Mouse (Mus musculus) lung, adult 18-20 months (tissue): ENCODE data around the gene Gm853.
"Not testable (repeated sequence)": the region's sequence is repeated elsewhere in the genome, so short reads cannot be mapped to it uniquely, and the experiment has no call there.

Experiments
- DNase-seq, 2 experiments: peaks; one replicate each; pipeline ENCODE4 v3.0.0; 2022; ENCODE audit warnings: mixed read lengths in 2 of 2

The Gm853 gene

GRCm38 (mm10) chr4:130222179-130222578 is at the start of gene Gm853:
Gm853 (minus strand) TSS chr4:130222401.
- DNase-seq, result no peak

GRCm38 (mm10) chr4:130270611-130271347 is 48.6 kb upstream of the Gm853 start:
- no peak for DNase-seq

- DNase-seq, result no peak
Observed at GRCm38 (mm10) chr4:130270089-130270488, 47.9 kb upstream of the Gm853 start.

- no peak for DNase-seq
Observed at GRCm38 (mm10) chr4:130268736-130269135, 46.5 kb upstream of the Gm853 start.

- DNase-seq, result peak; percentile 21 to 62
Observed at GRCm38 (mm10) chr4:130267069-130267468, 44.9 kb upstream of the Gm853 start.

DNA sequence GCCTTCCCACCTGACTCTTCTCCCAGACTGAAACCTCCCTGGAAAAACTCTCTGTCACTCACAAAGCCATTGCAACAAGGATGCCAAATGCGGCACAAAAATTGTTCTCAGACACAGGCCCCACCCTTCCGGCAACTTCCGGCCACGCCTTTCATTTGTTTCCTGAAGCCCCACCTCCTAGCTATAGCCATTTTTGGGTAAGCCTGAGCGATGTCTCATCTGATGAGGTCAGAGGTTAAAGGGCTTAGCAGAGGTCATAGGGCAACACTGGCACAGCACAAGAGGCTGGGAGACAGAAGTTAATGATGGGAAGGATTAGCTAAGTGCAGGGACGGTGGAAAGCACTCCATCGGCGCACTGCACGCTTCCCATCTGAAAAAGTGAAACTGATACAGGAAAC is 44.4 kb upstream of the Gm853 start:
- DNase-seq, result peak; percentile 11 to 29

- peak; percentile 49 to 51 for DNase-seq
Observed at GRCm38 (mm10) chr4:130264698-130265349, 42.6 kb upstream of the Gm853 start.

DNA sequence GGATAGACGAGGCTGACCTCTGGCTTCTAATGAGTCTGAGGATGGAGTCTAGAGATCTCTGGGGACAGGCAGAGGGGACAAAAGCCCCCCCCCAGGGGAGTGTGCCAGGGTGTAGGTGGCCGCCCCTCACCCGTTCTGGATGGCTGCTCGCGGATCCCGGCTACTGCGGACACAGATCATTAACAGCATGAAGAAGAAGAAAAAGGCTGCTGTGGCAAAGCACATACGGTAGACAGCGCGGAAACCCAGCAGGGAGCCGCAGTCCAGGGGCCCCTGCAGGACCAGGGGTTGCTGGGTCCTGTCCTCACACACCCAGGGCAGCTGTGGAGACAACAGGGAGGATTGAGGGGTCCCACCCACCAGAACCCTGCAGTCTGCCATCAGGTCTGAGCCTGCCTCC is 41.9 kb upstream of the Gm853 start:
- no peak for DNase-seq

DNA sequence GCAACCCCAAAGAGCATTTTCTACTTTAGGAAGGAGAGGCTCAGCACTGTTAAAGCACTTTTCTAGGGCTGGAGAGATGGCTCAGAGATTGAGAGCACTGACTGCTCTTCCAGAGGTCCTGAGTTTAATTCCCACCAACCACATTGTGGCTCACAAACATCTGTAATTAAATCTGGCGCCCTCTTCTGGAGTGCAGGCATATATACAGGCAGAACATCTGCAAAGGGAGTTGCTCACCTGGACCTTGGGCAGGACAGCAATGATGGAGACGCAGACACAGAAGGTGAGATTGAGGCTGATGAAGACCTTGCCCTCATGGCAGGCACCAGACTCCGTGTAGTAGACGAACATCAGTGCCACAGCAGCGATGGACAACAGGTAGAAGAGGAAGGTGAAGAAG is 38.2 kb upstream of the Gm853 start:
- DNase-seq, result no peak

- no peak for DNase-seq
Observed at GRCm38 (mm10) chr4:130252441-130253157, 30.4 kb upstream of the Gm853 start.

DNA sequence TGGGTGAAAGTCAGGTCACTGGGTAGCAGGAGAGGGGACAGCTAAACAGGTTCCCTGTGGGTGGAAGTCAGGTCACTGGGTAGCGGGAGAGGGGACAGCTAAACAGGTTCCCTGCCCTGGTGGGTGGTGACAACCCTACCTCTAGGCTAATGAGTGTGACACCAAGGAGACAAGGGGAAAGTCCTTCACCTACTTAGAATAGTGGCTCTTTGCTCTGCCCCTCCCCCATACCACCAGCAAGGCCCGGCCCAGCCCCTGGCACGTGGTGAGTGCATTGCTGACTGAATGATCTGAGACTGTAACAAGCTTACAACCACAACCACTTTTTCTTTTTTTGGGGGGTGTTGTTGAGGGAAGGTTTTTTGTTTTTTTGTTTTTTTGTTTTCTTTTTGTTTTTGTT is 29.6 kb upstream of the Gm853 start:
- no peak for DNase-seq

DNA sequence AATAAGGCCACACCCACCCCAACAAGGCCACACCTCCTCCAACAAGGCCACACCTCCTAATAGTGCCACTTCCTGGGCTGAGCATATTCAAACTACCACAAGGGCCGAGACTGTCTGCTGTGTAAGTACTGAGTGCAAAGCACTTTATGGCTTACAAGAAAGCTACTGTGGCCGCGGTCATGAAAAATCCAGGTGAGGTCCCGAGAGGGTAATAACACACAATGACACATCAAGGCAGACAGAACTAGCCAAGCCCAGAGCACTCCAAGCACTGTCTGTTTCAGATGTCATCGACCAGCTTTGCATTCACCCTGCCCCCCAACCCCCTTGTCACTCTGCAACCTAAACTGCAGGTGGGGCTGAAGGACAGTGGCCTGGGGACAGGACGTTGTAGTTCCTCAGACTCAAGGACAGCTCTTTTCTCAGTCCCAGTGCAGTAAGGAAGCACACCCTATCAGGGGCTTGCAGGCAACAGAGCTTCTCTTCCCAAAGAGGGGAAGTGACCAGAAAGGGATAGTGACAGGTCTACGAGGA is 29.0 kb upstream of the Gm853 start:
- no peak for DNase-seq

DNA sequence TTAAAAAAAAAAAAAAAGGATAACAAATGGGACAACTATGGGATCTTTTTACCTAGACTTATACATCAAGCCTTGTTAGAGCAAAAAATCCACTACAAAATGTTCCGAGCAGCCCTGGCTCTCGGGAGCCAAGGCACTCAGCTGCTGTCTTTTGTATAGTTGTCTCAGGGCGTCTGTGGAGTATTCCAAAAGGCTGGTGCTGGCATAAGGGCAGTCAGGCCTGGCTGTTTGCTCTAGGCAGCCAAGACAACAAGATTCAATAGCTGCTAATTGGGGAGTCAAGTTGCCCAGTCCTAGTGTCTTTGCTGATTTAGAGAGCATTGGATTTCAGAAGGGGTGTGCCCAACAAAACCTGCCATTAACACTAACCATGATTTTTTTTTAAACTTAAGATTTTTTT is 26.4 kb upstream of the Gm853 start:
- DNase-seq, result no peak

GRCm38 (mm10) chr4:130246132-130246531 is 23.9 kb upstream of the Gm853 start:
- peak; percentile 53 to 66 for DNase-seq

DNA sequence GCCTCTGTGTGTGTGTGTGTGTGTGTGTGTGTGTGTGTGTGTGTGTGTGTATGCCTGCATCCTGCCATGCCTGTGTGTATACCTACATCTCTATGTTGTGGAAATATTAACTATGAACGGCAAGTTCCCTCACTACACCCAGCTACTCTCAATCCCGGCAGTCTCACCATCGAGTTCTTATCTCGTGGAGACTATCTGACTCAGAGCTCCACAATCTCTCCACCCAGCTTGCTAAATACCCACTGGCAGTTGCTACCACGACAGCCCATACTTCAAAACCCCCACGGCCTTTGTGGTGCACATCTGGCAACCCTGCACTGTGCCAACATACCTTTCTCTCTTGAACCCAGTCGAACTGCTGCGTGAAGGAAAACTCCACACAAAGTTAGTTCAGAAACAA is 22.5 kb upstream of the Gm853 start:
- DNase-seq, result no peak

- DNase-seq, result not testable (repeated sequence)
Observed at GRCm38 (mm10) chr4:130243621-130244020, 21.4 kb upstream of the Gm853 start.

- no peak for DNase-seq
Observed at GRCm38 (mm10) chr4:130242956-130243355, 20.8 kb upstream of the Gm853 start.

- DNase-seq, result no peak
Observed at GRCm38 (mm10) chr4:130240695-130241094, 18.5 kb upstream of the Gm853 start.

GRCm38 (mm10) chr4:130237607-130238006 is 15.4 kb upstream of the Gm853 start:
- DNase-seq, result no peak

DNA sequence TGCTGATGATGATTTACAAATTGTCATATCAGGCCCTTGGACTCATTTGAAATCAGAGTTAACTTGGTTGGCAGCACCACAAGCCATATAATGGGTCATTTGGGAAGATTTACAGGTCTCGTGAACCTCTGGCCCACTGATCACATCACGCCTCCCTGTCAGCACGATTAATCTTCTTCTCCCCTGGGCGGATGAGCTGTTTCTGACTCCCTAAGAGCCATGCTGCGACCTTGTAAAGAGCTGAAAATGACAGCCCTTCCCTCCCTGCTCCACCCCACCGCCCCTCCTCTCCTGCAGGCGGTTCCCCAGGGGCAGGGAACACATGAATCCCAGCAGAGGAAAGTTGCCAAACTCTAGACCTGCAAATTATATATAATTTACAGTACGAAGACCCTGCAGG is 14.2 kb upstream of the Gm853 start:
- no peak for DNase-seq

DNA sequence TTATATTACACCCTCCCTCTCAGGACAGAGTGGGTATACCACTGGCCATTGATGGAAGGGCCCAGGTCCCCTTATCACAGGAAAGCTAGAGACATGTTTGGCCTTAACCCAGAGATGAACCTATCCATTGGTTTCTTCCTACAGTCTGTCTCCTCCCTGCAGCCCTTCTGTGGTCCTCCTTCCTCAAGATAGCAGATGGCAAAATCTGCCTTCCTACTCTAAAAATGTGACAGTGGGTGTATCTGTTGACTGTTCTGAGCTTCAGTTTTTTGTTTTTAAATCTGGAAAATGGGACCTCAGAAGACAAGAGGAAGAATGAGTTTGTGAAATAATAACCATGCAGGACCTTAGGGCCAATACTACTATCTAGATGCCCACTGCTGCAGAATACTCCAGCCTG is 1.9 kb upstream of the Gm853 start:
- DNase-seq, result no peak

DNA sequence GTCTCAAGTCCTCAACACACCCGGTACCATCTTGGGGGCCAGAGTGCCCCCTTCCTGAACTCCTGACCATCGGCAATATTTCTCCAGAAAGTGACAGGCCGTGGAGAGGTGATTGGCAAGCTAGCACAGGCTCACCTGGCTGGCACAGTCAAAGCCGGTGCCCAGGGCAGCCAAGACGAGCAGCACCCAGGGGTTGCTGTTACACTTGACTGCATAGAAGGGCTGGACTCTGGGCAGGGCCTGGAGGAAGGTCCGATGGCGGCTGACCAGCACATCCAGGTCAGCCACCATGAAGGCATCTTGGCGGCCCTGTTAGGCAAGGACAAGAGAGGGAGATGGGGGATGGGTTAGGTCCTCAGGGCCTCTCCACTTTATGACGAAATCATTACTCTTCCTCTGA is 2.0 kb downstream of the Gm853 start:
- DNase-seq, result no peak

- no peak for DNase-seq
Observed at GRCm38 (mm10) chr4:130215392-130215791, 6.8 kb downstream of the Gm853 start.

- no peak for DNase-seq
Observed at GRCm38 (mm10) chr4:130213857-130214256, 8.3 kb downstream of the Gm853 start.
